Mouse (Mus musculus): ENCODE data around the gene Dmkn. TPM values are rescaled to one million over a fixed set of nuclear protein-coding genes. Genes with fewer than 3 reads are reported as not detected.

Dmkn gene
- polyA plus RNA-seq (2014; fragmentation: Nextera tagmentation; extraction: Ambion mirVana), result 0.73 and 2.3 TPM in 2 replicates

DNA sequence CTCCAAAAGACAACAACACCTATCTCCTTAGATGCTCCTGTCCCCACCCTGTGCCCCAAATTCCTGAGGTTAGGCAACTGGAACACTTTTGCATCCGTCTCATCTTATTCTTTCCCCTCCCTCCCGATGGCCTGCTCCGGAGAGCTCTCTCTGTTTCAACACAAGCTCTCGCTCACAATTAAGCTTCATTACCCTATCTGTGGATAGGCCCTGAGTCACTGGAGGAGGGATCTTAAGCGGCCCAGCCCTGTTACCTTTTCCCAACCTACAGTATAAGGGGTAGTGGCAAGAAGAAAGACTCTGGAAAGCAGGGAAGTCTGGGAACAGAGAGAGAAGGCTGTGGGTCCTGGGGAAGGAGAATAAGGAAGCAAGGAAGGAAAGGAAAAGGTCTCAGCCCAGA, at the start of gene Dmkn:
Gene Dmkn, plus strand, starts transcription at position 301 of the 400 bp plus-strand sequence.
- Histone ChIP-seq H3K27ac (ENCODE audit: low read depth, low read length) (no peak within 1 kb of the TSS), H3K36me3 (ENCODE audit: control insufficient read depth, insufficient read depth, low read length) (no peaks in the 10 kb centered on the region), H3K4me3 (ENCODE audit: low read depth, low read length) (no peak within 1 kb of the TSS), H3K4me1 (ENCODE audit: control insufficient read depth, insufficient read depth, low read length) (no peaks in the 10 kb centered on the region), H3K4me2 (ENCODE audit: low read depth, low read length) (no peak within 1 kb of the TSS), H3K9me3 (ENCODE audit: control insufficient read depth, low read length) (no peaks in the 10 kb centered on the region), H3K9ac (replicated peaks; ENCODE audit: low read depth, low read length) (no peak within 1 kb of the TSS), H3K27me3 (ENCODE audit: control insufficient read depth, insufficient read depth, low read length) (no peaks in the 10 kb centered on the region)
- 38% methylated on average over 5 of the region's 5 CpGs for WGBS
- ATAC-seq (ENCODE audit: low read depth), result no peak

DNA sequence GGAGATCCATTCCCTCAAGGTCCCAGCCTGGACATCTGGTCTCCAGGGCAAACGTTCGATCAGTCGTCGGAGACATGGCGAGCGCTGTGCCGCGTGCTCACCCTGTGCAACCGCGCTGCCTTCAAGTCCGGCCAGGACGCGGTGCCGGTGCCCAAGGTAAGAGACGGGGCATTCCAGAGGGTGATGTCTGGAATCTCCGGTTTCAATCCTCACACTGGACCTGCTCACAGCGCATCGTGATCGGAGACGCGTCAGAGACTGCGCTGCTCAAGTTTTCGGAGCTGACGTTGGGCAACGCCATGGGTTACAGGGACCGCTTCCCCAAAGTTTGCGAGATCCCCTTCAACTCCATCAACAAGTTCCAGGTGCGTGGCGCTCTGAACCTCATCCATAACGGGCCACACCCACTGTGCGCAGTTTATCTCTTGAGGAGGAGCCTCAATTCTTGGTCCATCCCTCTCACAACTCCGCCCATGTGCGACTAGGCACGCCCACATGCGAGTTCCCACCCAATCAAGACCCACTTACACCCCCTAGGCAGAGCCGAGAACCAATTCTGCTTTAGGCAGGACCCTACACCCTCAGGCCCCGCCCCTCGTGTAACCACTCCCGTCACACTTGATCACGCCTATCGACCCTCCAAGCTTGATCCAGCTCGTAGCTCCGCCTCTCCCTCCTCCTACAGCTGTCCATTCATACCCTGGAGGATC, 46.4 kb upstream of the Dmkn start:
- 1% methylated on average over 43 of the region's 43 CpGs for whole genome bisulfite sequencing
- H3K4me2 ChIP-seq (ENCODE audit: low read depth, low read length), result peak overlapping the region; percentile 46

DNA sequence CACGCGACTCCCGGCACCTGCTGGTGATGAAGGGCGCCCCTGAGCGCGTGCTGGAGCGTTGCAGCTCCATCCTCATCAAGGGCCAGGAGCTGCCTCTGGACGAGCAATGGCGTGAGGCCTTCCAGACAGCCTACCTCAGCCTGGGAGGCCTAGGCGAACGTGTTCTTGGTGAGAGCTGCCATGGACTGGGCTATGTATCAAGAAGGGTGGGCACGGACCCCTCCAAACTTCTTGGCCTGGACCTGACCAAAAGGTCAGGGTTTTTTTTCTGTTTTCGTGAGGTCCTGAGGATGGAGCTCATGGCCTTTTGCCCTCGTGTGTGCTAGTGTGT, 45.9 kb upstream of the Dmkn start:
- H3K4me2 ChIP-seq (ENCODE audit: low read depth, low read length), result peak overlapping the region; percentile 46
- no peak overlapping the region for H3K9ac ChIP-seq (replicated peaks; ENCODE audit: low read depth, low read length)
- H3K4me1 ChIP-seq (ENCODE audit: control insufficient read depth, insufficient read depth, low read length), result 0 out of 2 replicates have a peak, but pooled peaks cover 4% of the 10 kb centered on the region
- ATAC-seq (ENCODE audit: low read depth), result peak; percentile 47
- 10% methylated on average over 14 of the region's 14 CpGs for WGBS
- peak overlapping the region; percentile 25 for H3K4me3 ChIP-seq (ENCODE audit: low read depth, low read length)
- H3K27ac ChIP-seq (ENCODE audit: low read depth, low read length), result no peak overlapping the region
- peaks cover 5% of the 10 kb centered on the region; the same call in 1 of the 2 replicates for H3K27me3 ChIP-seq (ENCODE audit: control insufficient read depth, insufficient read depth, low read length)
- H3K36me3 ChIP-seq (ENCODE audit: control insufficient read depth, insufficient read depth, low read length), result no peaks in the 10 kb centered on the region
- no peaks in the 10 kb centered on the region for H3K9me3 ChIP-seq (ENCODE audit: control insufficient read depth, low read length)

More for the DNA sequence above, 46.4 kb upstream of the Dmkn start:
- Histone ChIP-seq H3K4me1 (ENCODE audit: control insufficient read depth, insufficient read depth, low read length) (0 out of 2 replicates have a peak, but pooled peaks cover 4% of the 10 kb centered on the region), H3K27me3 (ENCODE audit: control insufficient read depth, insufficient read depth, low read length) (peaks cover 5% of the 10 kb centered on the region; the same call in 1 of the 2 replicates), H3K4me3 (ENCODE audit: low read depth, low read length) (peak overlapping the region; percentile 25), H3K9me3 (ENCODE audit: control insufficient read depth, low read length) (no peaks in the 10 kb centered on the region), H3K9ac (replicated peaks; ENCODE audit: low read depth, low read length) (no peak overlapping the region), H3K36me3 (ENCODE audit: control insufficient read depth, insufficient read depth, low read length) (no peaks in the 10 kb centered on the region), H3K27ac (ENCODE audit: low read depth, low read length) (no peak overlapping the region)
- ATAC-seq (ENCODE audit: low read depth), result peak; percentile 92

GRCm38 (mm10) chr7:30719669-30720068, 43.9 kb upstream of the Dmkn start:
- Histone ChIP-seq H3K9me3 (ENCODE audit: control insufficient read depth, low read length) (no peaks in the 10 kb centered on the region), H3K9ac (replicated peaks; ENCODE audit: low read depth, low read length) (no peak overlapping the region), H3K4me2 (ENCODE audit: low read depth, low read length) (no peak overlapping the region), H3K4me3 (ENCODE audit: low read depth, low read length) (no peak overlapping the region), H3K4me1 (ENCODE audit: control insufficient read depth, insufficient read depth, low read length) (0 out of 2 replicates have a peak, but pooled peaks cover 4% of the 10 kb centered on the region), H3K36me3 (ENCODE audit: control insufficient read depth, insufficient read depth, low read length) (no peaks in the 10 kb centered on the region), H3K27me3 (ENCODE audit: control insufficient read depth, insufficient read depth, low read length) (peaks cover 5% of the 10 kb centered on the region; the same call in 1 of the 2 replicates), H3K27ac (ENCODE audit: low read depth, low read length) (no peak overlapping the region)
- WGBS, result 92% methylated on average over 5 of the region's 5 CpGs
- ATAC-seq (ENCODE audit: low read depth), result no peak

GRCm38 (mm10) chr7:30721286-30721685, 42.3 kb upstream of the Dmkn start:
- 0 out of 2 replicates have a peak, but pooled peaks cover 4% of the 10 kb centered on the region for H3K4me1 ChIP-seq (ENCODE audit: control insufficient read depth, insufficient read depth, low read length)
- WGBS, result 48% methylated on average over 7 of the region's 7 CpGs
- ATAC-seq (ENCODE audit: low read depth), result no peak
- H3K4me2 ChIP-seq (ENCODE audit: low read depth, low read length), result no peak overlapping the region
- peaks cover 5% of the 10 kb centered on the region; the same call in 1 of the 2 replicates for H3K27me3 ChIP-seq (ENCODE audit: control insufficient read depth, insufficient read depth, low read length)
- no peak overlapping the region for H3K27ac ChIP-seq (ENCODE audit: low read depth, low read length)
- no peaks in the 10 kb centered on the region for H3K9me3 ChIP-seq (ENCODE audit: control insufficient read depth, low read length)
- no peak overlapping the region for H3K9ac ChIP-seq (replicated peaks; ENCODE audit: low read depth, low read length)
- no peaks in the 10 kb centered on the region for H3K36me3 ChIP-seq (ENCODE audit: control insufficient read depth, insufficient read depth, low read length)
- no peak overlapping the region for H3K4me3 ChIP-seq (ENCODE audit: low read depth, low read length)

DNA sequence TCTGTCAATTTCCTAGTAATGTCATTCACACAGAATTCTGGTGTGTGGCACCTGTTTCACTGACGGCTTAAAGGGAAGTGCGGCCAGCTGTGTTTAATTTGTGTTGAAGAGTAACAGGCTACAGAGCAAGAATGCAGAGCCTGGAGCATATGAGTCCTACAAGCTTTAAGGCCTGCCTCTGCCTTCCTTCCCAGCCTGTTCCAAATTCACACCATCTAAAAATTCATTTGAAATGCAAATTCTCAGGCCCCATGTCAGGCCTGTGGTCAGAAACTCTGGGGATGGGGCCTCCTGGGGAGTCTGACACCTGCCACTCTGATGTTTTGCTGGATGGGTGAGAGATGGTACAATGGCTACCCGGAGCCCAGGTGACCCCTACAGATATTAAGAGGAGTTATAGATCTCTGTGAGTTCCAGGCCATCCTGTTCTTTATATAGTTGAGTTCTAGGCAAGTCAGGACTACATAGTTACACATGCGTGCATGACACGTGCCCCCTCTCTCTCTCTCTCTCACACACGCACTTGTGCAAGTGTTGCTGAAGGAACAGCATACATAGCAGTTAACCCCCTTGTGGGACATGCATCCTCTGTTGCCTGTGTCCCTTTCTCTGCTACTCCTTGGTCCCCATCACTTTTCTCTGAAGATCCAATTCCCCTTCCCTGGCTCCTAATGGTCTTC, 40.1 kb upstream of the Dmkn start:
- H3K4me3 ChIP-seq (ENCODE audit: low read depth, low read length), result no peak overlapping the region
- no peaks in the 10 kb centered on the region for H3K27me3 ChIP-seq (ENCODE audit: control insufficient read depth, insufficient read depth, low read length)
- H3K36me3 ChIP-seq (ENCODE audit: control insufficient read depth, insufficient read depth, low read length), result 0 out of 2 replicates have a peak, but pooled peaks cover 4% of the 10 kb centered on the region
- no peak overlapping the region for H3K4me2 ChIP-seq (ENCODE audit: low read depth, low read length)
- ATAC-seq (ENCODE audit: low read depth), result no peak
- H3K4me1 ChIP-seq (ENCODE audit: control insufficient read depth, insufficient read depth, low read length), result peaks cover 6% of the 10 kb centered on the region
- H3K9ac ChIP-seq (replicated peaks; ENCODE audit: low read depth, low read length), result no peak overlapping the region
- H3K9me3 ChIP-seq (ENCODE audit: control insufficient read depth, low read length), result no peaks in the 10 kb centered on the region
- H3K27ac ChIP-seq (ENCODE audit: low read depth, low read length), result no peak overlapping the region
- 73% methylated on average over 6 of the region's 6 CpGs for WGBS

GRCm38 (mm10) chr7:30728214-30728613, 35.3 kb upstream of the Dmkn start:
- Histone ChIP-seq H3K36me3 (ENCODE audit: control insufficient read depth, insufficient read depth, low read length) (peaks cover 10% of the 10 kb centered on the region), H3K27me3 (ENCODE audit: control insufficient read depth, insufficient read depth, low read length) (no peaks in the 10 kb centered on the region), H3K9me3 (ENCODE audit: control insufficient read depth, low read length) (no peaks in the 10 kb centered on the region), H3K9ac (replicated peaks; ENCODE audit: low read depth, low read length) (peak overlapping the region; percentile 80; the same call in 1 of the 2 replicates), H3K4me1 (ENCODE audit: control insufficient read depth, insufficient read depth, low read length) (peaks cover 21% of the 10 kb centered on the region), H3K4me2 (ENCODE audit: low read depth, low read length) (peak overlapping the region; percentile 72), H3K27ac (ENCODE audit: low read depth, low read length) (no peak overlapping the region), H3K4me3 (ENCODE audit: low read depth, low read length) (peak overlapping the region; percentile 78; the same call in 1 of the 2 replicates)
- WGBS, result 87% methylated on average over 6 of the region's 6 CpGs
- no peak for ATAC-seq (ENCODE audit: low read depth)

DNA sequence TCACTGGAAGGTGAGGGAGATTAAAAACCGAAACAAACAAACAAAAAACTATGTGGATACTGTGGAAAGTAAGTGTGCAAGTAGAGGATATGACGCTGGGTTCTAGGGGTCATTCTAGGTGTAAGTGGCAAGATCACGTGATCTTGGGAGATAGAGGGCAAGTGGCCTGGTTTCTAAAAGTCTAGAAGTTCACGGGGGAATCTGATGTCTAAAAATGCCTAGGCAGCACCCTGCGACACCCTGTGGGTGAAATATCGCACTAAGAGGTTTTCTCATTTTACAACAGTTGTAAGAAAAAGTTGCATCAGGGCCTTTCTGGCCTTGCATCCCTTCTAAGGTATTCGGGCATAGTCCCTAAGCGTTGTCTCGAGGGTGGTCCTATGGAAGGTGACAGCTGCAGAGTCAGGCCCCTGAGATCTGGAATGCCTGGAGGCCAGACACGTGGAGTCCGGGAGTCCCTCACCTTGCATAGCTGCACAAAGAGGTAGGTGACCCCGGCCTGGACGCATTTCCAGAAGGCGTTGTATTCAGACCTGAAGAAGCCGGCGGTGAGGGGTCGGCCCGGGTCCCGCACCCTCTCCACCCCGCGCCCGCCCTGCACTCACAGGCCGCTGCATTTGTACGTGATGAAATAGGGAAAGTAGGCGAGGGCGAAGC, 34.7 kb upstream of the Dmkn start:
- peak; percentile 44 for ATAC-seq (ENCODE audit: low read depth)
- H3K9ac ChIP-seq (replicated peaks; ENCODE audit: low read depth, low read length), result peak overlapping the region; percentile 80
- H3K4me3 ChIP-seq (ENCODE audit: low read depth, low read length), result peak overlapping the region; percentile 78
- no peaks in the 10 kb centered on the region for H3K27me3 ChIP-seq (ENCODE audit: control insufficient read depth, insufficient read depth, low read length)
- peaks cover 21% of the 10 kb centered on the region for H3K4me1 ChIP-seq (ENCODE audit: control insufficient read depth, insufficient read depth, low read length)
- 8% methylated on average over 26 of the region's 26 CpGs for WGBS
- H3K9me3 ChIP-seq (ENCODE audit: control insufficient read depth, low read length), result no peaks in the 10 kb centered on the region
- peak overlapping the region; percentile 72 for H3K4me2 ChIP-seq (ENCODE audit: low read depth, low read length)
- peaks cover 11% of the 10 kb centered on the region for H3K36me3 ChIP-seq (ENCODE audit: control insufficient read depth, insufficient read depth, low read length)
- H3K27ac ChIP-seq (ENCODE audit: low read depth, low read length), result peak overlapping the region; percentile 94
